Mouse (Mus musculus): Measurements from ENCODE around the gene Fut2.

The Fut2 gene

DNA sequence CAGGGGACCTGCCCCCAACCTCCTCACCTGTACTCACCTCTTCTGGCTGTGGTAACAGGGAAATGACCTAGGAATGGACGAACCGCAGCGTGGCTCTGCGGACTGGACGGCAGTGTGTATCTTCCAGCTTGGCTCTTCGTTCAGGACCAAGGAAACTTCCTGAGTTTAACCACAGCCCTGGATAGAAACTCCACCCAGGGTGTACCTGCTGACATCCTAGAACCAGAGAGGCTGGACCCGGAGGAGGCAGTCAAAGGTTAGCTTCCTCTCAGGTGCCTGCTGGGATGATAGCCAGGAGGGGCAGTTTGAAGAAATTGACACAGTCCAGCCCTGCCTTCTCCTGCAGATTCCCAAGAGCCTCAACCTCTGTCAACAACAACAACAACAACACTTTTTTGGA is at the start of gene Fut2:
Gene Fut2 (minus strand): TSS at position 234 of the 400 bp plus-strand sequence.
- TF ChIP-seq GATA4 (IDR thresholded peaks at IDR 0.05; ENCODE audit: insufficient replicate concordance, low read length), result no peak

DNA sequence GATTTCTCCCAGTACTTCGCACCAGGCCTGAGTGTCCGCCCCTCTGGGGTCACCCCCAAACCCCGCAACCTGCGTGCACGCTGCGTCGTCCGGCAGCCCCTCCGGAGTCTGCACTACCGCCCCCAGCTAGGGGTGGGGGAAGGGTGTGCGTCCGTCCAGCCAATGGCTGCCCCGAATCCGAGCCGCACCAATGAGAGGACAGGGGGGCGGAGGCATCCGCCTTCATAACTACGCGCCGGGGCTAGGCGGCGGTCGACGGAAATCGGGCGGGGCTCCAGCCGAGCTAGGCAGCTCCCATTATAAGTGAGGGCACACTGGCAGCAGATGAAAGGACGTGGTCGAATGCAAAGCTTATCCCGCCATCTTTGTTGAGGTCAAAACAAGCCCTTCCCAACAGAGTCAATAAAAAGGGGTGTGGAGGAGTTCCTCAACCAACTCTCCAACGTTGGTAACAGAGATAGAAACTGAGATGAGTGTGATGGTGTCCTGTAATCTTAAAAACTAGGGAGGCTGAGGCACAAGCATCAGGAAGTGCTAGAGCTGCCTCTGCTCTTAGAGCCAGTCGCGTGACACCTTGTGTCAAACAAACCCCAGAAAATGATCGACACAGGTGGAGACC is 49.0 kb upstream of the Fut2 start, which contains the start of gene Rpl18:
Gene Rpl18 (plus strand): TSS at position 368 of the 619 bp plus-strand sequence.
- peak; percentile 40; the same call in 1 of the 2 replicates for TF ChIP-seq GATA4 (IDR thresholded peaks at IDR 0.05; ENCODE audit: insufficient replicate concordance, low read length)

DNA sequence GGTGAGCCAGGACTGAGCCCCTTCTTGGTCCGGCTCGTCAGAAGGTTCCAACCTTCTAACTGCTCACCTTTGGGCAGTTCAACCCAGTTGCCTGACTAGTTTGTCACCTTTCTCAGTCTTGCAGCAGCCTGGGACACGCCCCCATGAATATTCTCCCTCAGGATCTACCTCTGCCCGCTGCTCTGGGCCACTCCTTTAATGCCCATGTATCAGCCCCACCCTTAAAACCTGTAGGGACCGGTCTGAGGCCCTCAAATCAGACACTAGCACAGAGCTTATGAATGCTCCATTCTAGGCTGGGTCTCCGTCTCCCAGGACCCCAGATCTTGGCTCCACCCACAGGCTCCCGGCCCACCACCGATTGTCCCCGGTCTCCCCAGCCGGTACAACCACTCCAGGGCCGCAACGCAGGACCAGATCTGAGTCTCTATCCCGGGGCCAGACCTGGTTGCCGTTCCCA is 48.5 kb upstream of the Fut2 start:
- TF ChIP-seq GATA4 (IDR thresholded peaks at IDR 0.05; ENCODE audit: insufficient replicate concordance, low read length), result no peak

GRCm38 (mm10) chr7:45713881-45714520 is 47.8 kb upstream of the Fut2 start:
- no peak for TF ChIP-seq GATA4 (IDR thresholded peaks at IDR 0.05; ENCODE audit: insufficient replicate concordance, low read length)

GRCm38 (mm10) chr7:45713396-45713795 is 47.2 kb upstream of the Fut2 start:
- TF ChIP-seq GATA4 (IDR thresholded peaks at IDR 0.05; ENCODE audit: insufficient replicate concordance, low read length), result no peak

DNA sequence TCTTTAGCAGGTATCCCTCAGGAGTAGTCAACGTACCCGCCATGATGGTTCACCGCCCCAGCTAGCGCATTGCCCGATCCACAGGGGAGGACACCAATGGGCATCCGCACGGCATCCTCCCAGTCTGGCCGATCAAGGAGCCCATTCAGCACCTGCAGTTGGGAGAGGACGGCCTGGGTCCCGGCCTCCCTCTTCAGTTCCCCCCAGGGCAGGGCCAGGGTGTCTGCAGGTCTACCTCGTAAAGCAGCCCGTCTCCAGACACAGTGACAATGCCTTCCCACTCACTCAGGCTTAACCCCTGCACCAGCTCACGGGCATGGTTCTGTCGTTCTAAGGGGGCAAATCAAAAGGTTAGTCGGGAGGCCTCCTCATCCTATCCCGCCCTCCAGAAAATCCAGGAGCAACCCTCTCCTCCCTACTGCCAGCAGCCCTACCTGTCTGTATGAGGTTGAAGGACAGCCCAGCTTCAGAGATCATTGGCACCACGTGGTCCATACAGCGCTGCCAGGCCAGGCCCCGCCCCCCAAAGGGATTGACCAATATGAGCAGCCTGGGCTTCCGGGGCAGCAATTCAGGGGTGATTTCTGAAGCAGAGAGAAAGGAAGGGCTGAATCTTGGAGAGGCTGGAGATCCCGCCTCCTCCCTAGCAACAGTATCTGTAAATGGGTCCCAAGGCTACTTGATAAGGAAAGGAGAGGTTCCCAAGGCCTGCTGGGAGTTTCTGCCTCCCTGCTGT is 46.0 kb upstream of the Fut2 start:
- TF ChIP-seq GATA4 (IDR thresholded peaks at IDR 0.05; ENCODE audit: insufficient replicate concordance, low read length), result peak; percentile 33; the same call in 1 of the 2 replicates

- TF ChIP-seq GATA4 (IDR thresholded peaks at IDR 0.05; ENCODE audit: insufficient replicate concordance, low read length), result no peak
These were observed 45.3 kb upstream of the Fut2 start for GRCm38 (mm10) chr7:45711316-45712021.

GRCm38 (mm10) chr7:45710477-45711191 is 44.4 kb upstream of the Fut2 start:
- no peak for TF ChIP-seq GATA4 (IDR thresholded peaks at IDR 0.05; ENCODE audit: insufficient replicate concordance, low read length)

DNA sequence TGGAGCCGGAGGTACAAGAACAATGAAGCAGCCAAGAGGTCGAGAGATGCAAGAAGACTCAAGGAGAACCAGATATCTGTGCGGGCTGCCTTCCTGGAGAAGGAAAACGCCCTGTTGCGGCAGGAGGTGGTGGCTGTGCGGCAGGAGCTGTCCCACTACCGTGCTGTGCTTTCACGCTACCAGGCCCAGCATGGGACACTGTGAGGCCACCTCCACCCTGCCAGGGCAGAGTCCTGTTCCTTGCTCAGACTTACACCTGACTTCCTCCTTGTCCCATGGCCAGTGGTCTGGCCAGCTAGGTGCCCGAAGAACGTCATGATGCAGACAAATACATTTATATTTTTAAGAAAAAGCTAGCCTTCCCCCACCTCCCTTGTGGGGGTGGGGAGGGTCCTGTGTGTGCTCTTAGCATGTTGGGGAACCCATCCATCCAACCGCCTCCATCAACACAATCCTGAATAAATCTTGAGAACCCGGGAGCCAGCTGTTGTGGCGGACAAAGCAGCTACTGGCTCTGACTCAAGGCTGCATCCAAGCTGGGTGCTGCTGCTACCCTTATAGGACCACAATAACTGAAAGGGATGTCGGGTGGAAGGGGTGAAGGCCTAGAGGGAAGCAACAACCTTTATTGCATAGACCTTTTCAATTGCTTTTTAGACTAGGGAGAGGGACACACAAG is 43.6 kb upstream of the Fut2 start:
- TF ChIP-seq GATA4 (IDR thresholded peaks at IDR 0.05; ENCODE audit: insufficient replicate concordance, low read length), result no peak

DNA sequence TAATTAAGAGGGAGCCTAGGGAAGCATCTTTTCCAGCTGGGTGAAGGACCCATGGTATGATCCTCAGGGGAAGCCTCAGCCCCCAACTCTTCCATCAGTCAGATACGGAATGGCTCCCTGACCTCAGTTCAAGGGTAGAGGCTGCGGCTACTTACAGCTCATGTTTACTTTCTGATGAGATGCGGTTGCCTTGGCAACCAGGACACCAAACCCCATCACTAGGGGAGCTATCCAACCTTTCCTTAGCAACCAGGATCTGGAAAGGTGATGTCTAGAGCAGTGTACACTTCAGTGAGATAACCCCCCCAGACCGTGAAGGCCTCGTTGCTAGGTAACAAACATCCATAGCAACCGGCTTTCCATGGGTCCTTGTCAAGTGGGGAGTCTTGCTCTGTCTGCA is 42.8 kb upstream of the Fut2 start:
- TF ChIP-seq GATA4 (IDR thresholded peaks at IDR 0.05; ENCODE audit: insufficient replicate concordance, low read length), result no peak

DNA sequence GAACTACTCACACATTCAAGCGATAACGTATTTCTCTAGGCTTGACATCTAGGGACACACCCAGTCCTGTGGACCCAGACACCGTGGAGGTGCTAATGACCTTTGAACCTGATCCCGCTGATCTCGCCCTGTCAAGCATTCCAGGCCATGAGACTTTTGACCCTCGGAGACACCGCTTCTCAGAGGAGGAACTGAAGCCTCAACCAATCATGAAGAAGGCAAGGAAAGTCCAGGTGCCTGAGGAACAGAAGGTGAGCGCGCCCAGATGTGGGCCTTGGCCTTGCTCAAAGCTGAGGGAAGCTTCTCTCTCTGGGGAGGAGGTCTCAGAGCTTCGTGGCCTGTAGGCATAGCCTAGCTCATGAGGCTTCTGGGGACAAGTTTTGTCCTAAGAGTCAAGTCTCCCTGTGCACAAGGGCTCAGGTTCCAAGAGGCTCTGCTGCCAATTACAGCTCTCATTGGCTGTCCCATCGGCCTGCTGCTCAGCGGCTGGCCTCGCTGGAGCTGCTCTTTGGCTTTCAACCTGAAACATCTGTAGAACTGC is 42.1 kb upstream of the Fut2 start:
- TF ChIP-seq GATA4 (IDR thresholded peaks at IDR 0.05; ENCODE audit: insufficient replicate concordance, low read length), result no peak

GRCm38 (mm10) chr7:45707375-45707967 is 41.3 kb upstream of the Fut2 start:
- no peak; the same call in 1 of the 2 replicates for TF ChIP-seq GATA4 (IDR thresholded peaks at IDR 0.05; ENCODE audit: insufficient replicate concordance, low read length)

- TF ChIP-seq GATA4 (IDR thresholded peaks at IDR 0.05; ENCODE audit: insufficient replicate concordance, low read length), result no peak
These were observed 40.6 kb upstream of the Fut2 start for GRCm38 (mm10) chr7:45706721-45707241.

All from liver, adult (tissue).